Mouse (Mus musculus): Measurements from ENCODE around the gene Exoc3l2. TPM values are rescaled to one million over a fixed set of nuclear protein-coding genes. Genes with fewer than 3 reads are reported as not detected.
A peak's percentile ranks its signal among the peaks of the same experiment; 100 is the strongest.

Exoc3l2 gene
- total RNA-seq (2021): 10 to 100 TPM; 17.4 to 17.9 TPM
- long read RNA-seq, experiment 1, partial matches to known transcripts: 14 of 42 reads
- long read RNA-seq, experiment 1, other reads (novel, unspliced or antisense): 28 of 42 reads
- long read RNA-seq, experiment 2, partial matches to known transcripts: 11 of 33 reads
- long read RNA-seq, experiment 2, other reads (novel, unspliced or antisense): 22 of 33 reads

DNA sequence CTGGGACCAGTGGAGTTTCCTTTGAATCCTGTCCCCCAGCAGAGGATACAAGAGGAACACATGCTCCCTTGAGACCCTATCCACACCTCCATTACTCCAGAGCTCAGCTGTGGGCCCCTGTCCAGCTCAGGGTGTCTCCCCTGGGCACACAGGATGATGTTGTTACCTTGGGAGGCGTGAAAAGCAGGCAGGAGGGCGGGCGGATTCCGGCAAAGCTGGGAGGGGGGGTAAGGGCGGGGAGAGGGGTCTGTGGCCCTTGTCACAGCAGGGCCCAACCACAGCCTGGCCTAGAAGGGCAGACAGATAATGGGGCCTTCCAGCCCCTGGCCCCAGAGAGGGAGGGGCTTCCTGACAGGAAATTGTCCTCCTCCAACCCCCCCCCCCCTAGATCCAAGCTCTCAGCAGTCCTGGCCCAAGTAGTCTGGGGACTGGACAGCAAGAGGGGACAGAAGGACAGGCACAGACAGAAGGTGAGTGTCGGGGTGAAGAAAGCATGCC lies at the start of gene Exoc3l2:
Exoc3l2 (plus strand) TSS at position 448 of the 498 bp plus-strand sequence.
- DNase-seq: no peak

DNA sequence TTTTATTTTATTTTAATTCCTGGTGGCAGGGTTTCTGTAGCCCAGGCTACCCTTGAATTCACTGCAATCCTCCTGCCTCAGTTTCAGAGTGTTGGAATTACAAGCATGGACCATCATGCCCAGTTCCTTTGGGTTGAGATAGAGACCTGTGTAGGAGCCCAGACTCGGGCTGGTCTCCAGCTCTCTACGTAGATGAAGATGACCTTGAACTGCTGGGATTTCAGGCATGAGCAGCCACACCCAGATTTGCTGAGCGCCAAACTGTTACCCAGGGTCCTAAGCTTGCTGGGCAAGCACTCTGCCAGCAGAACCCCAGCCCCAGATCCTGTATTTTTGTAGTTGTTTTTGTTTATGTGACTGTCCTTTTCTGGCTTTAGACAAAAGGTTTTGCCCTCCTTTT lies 49.6 kb upstream of the Exoc3l2 start:
- no peak for DNase-seq

DNA sequence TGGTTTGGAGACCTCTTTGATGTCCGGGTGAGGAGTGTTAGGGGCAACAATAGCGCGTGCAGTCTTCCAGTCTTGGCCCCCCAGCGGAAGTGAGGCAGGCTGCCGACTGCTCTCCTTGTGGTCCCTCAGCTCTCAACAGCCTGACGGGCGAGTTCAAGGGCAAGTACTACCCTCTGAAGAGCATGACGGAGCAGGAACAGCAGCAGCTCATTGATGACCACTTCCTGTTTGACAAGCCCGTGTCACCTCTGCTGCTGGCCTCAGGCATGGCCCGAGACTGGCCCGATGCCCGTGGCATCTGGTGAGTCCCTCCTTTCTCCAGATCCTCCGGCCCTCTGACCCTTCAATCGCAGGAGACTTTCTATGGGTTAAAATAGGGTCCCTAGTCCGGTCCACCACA lies 46.5 kb upstream of the Exoc3l2 start:
- no peak for DNase-seq

DNA sequence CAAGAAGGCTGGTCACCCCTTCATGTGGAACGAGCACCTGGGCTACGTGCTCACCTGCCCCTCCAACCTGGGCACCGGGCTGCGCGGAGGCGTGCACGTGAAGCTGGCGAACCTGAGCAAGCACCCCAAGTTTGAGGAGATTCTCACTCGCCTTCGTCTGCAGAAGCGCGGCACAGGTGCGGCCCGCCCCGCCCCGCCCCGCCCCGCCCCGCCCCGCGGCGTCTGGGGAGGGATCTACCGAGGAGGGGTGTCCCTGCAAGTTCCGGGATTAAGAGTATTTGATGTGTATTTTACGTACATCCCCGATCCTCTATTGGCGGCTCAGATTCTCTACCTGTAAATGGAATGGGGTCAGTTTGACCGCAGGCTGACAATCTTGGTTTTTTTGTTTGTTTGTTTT lies 43.0 kb upstream of the Exoc3l2 start:
- DNase-seq: no peak

DNA sequence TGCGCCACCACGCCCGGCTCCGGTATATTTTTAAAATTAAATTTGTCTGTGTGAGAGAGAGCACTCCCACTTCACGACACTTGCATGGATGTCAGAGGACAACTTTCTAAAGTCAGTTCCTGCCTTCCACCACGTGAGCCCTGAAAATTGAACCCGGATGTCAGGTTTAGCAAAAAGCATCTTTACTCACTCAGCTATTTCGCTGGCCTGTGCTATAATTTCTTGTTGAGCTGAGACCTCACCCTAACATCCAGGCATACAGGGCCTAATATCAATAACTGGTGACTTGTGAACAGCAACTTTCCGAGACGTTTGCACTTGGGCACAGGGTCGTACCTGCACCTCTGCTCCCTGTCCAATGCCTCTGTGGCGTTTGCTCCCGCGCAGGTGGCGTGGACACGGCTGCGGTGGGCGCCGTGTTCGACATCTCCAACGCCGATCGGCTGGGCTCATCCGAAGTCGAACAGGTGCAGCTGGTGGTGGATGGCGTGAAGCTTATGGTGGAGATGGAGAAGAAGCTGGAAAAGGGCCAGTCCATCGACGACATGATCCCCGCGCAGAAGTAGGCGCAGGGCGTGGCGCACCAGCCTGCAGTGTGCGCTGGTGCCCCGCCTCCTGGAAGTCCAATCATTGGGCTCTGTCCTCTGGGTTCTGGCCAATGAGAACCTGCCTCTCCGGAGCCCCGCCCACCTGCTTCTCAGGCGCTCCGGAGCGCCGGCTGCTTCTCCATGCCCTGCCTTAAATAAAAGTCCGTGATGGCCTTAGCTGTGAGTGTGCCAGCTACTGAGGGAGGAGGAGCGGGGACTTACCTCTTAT lies 42.1 kb upstream of the Exoc3l2 start:
- DNase-seq: peak; percentile 93

DNA sequence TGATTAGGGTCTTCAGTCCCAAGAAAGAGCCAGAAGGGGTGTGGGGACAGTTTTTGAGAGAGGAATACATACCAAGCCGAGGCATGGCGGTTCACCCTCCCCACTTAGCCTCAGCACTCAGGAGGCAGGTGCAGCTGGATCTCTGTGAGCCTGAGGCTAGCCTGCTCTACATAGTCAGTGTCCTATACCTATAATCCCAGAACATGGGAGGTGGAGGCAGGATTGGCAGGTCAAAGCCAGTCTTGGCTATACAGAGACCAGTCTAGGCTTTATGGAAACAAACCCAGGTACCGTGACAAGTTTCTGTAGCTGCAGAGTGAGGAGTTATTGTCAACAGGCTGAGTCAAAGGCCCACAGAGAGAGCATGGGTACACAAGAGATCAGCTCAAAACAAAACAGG lies 40.0 kb upstream of the Exoc3l2 start:
- no peak for DNase-seq

DNA sequence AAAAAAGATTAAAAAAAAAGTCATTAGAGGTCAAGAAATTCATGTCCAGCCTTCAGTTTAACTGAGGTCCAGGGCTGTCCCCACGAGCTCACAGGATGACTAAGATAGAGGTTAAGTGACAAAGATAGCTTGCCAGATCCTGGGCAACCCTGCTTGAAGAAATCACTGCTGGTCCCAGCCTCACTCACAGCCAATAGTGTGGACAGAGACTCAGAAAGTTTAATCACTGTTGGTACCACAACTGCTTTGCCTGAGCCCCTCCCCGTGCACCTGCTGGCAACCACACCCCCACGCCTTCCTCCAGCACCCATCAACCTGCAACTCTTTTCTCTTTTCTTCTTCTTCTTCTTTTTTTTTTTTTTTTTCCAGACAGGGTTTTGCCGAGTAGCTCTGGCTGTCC lies 39.1 kb upstream of the Exoc3l2 start:
- no peak for DNase-seq

DNA sequence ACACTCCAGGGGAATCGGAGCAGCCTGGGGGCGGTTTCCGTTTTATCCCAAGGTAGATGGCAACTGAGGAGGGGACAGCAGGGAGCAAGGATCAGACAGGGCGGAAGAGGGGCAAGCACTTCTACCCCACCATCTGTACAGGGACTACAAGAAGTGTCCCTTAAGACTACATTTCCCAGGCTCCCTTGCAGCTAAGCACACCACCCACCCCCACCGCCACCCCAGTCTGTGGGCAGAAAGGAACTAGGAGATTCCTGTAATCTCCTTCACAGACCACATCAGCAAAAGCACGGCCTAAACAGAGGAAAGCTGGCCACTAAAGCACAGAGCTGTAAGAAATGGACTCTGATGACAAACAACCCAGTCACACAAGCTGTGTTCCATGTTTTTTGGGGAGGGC lies 36.8 kb upstream of the Exoc3l2 start:
- DNase-seq: no peak

DNA sequence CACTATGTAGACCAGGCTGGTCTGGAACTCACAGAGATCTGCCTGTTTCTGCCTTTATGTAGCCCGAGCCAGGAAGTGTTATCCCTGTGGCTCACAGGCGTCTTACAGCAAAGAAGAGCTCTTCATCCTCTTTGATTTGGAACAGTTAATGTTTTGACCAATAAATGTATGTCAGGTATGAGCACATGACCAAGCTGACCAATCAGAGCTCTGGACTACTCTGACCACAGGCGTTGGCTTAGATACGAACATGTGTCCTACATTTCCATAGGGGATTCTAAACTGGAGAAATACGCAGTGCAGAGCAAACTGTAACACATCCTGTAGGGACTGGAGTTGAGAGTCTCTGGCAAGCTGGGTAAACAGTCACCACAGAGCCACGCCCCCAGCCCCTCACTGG lies 36.2 kb upstream of the Exoc3l2 start:
- DNase-seq: no peak

DNA sequence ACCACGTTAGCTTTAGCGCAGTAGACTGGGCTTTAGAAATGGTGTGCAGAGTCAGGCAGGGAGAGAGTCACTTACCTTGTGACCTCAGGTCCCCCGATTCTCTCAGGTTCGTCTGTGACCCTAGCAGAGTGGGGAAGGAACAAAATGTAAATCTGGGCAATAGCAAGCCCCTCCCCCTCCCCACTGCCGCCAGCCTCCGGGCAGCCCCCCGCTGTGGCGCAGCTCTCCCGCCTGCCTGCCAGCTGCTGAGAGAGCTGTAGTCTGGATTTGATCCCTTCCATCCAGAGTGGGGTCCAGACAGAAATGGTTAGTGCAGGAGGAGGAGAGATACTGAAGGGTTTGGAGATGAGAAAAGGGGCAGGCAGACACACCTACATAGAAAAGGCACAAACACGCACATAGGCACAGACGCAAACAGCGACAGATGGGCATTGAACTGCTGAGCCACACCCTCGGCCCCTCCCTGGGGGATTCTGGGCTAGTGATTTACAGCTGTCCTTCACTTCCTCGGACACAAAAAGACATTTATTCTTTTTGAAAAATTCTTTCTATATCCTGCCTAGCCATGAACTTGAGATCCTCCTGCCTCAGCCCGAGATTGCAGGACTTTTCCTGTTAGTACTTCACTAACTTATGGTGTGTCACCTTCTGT lies 35.0 kb upstream of the Exoc3l2 start:
- DNase-seq: no peak

DNA sequence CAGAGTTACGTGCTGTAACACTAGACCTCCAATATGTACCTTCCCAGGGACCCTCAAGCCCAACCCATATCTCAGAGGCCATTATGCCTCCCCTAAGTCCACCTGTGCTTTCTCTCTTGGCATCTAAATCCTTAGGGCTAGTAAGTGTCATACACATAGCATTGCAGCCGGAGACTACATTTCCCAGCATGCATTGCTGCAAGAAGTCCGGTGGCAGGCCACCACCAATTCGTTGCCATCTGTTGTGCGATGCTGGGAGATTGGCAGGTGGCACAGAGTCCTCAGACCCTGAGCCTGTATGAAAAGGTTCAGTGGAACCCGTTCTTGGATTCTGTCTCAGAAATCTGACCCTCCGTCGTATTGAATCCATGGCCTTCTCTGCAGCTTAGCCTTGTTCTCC lies 33.4 kb upstream of the Exoc3l2 start:
- no peak for DNase-seq

DNA sequence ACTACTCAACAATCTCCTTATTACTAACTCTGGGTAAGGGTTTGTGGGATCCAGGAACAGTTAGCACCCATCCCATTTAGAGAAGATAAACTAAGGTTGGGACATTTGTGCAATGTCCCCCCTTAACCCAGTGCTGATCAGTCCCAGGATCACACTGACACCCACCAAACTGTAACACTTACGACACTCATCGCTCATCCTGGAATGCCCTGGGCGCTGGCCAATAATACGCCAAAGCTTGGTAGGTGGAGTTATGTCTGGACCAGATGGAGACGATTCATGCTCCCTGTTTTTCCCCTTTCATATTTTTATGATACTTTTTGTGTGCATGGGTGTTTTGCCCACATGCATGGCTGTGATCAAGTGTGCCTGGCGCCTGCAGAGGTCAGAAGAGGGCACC lies 32.7 kb upstream of the Exoc3l2 start:
- no peak for DNase-seq

DNA sequence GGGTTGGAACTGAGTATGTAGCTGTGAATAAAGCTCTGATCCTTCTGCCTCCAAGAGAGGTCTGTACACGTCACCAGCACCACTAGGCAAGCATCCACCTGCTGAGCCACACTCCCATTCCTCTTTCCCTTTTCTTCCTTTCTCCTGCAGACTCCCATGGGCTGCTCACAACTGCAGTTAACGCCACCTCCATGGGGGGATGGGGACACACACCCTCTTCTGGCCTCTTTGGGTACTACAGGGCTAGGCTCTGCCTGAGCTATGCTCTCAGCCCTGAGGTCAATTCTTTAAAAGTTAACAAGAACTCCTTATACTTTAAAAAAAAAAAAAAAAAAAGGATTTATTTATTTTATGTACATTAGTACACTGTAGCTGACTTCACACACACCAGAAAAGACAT lies 30.7 kb upstream of the Exoc3l2 start:
- DNase-seq: no peak

DNA sequence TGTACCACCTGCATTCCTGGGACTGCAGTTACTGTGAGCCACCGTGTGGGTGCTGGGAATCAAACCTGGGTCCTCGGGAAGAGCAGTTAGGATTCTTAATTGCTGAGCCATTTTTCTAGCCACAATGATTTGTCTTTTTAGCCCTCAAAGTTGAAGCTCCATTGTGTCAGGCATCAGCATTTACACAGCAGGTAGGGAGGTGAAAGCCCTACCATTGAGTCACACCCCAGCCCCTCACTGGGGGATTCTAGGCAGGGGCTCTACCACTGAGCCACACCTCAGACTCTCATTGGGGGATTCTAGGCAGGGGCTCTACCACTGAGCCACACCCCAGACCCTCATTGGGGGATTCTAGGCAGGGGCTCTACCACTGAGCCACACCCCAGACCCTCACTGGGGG lies 26.9 kb upstream of the Exoc3l2 start:
- no peak for DNase-seq

DNA sequence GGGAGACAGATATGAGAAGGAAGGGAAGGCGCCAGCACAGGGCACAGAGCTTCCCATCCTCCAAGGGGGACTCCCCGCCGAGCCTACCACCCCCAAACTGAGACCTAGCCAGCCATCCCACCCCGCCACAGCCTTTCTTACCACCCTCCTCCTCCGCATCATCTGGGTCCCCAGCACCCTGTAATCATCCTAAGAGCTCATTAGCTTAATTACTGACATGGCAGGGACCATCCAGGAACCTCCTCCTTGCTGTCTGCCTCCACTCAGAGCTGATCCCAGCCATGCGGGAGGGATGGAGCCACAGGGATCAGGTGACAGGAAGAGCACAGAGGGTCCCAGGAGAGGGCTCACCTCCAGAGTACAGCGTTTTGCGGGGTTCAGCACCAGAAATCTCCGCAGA lies 26.1 kb upstream of the Exoc3l2 start:
- no peak for DNase-seq

DNA sequence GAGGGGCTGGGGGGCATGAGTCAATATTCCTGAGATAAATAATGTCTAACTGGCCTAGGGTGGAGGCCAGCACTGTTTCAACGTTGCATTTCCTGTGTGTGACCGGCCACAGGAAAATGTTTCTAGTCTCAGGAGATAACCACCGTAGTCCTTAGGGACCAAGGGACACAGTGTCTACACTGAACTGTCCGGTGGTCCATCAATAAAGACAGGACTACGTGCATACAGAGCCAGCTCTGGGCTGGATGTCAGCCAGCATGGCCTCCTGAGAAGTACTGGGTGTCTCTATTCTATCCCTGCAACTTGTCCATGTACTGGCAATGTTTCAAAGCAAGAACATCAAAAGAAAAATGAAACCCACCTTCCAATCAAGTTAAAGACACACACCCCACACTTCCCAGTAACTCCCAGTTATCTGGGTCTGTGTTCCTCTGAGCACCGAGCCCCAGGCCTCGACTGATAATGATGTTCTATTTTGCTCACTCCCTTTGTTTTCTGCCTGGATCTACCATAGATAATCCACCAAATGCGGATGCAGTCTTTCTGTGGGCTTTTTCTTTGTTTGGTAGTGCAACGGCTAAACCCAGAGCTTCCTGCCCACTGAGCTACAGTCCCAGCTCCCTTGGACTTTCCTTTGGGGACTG lies 21.6 kb upstream of the Exoc3l2 start:
- DNase-seq: no peak

DNA sequence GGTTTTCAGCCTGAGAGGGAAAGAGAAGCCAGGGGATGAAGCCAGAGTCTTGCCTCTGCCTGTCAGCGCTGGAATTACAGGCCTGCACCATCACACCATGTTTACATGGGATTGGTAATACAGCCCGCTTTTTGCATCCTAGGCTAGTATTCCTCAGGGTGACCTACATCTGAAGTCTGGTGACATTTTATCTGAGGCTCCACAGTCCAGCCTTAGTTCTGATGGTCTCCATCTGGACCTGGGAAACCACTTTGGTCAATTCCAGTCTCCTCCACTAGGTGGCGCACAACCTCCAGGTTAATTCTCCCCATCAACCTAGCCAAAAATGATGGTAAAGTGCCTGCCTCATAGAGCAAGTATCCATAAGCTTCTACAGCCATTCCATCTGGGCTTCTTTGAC lies 19.8 kb upstream of the Exoc3l2 start:
- DNase-seq: peak; percentile 93

DNA sequence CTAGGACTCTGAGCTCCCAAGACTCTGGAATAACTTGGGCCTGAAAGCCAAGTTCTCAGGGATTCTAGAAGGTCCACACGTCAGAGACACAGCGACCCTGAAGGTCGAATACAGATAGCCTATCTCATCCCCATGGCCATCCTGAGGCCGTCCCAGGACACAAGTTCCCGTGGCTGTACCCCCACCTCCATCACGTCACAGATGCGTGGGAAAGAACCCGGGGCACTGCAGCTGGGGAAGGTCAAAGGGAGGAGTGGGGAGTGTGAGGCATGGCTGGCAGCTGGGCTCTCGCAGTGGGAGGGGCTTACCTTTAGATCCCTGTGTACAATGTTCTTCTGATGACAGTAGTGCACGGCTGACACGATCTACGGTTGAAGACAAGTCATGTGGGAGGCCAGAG lies 18.3 kb upstream of the Exoc3l2 start:
- peak; percentile 65 for DNase-seq

DNA sequence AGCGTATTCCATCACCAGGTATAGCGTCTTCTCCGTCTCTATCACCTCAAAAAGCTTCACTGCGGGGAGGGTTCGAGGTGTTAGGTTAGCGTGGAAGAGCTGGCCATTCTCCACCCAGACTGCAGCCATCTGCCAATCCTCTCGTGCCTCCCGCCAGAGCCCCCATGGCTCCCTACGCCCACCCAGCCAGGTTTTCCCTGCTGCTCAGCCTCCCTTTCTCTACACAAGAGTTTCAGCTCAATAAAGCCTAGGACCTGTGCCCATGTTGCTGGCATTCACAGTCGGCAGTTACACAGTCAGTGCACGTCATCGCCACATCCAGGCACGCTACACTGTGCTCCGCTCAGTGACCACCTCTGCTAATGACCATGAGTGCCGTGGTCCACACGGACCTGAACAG lies 15.4 kb upstream of the Exoc3l2 start:
- DNase-seq: no peak

DNA sequence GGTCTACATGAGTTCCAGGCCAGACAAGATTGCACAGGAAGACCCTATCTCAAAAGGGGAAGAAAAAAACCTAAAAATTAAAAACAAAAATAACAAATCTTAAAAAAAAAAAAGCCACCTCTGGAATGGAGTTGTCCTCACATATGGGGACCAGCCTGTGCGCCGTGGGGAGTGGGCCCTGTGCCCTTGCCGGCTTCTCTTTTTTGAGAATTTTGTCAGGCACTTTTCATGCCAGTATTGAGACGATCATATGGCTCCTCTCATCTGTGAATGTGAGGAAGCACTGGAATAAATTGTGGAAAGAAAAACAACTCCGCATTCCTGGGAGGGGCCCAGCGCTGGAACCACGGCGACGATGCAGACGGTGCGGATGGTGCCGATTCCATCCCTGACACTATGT lies 14.0 kb upstream of the Exoc3l2 start:
- no peak for DNase-seq

DNA sequence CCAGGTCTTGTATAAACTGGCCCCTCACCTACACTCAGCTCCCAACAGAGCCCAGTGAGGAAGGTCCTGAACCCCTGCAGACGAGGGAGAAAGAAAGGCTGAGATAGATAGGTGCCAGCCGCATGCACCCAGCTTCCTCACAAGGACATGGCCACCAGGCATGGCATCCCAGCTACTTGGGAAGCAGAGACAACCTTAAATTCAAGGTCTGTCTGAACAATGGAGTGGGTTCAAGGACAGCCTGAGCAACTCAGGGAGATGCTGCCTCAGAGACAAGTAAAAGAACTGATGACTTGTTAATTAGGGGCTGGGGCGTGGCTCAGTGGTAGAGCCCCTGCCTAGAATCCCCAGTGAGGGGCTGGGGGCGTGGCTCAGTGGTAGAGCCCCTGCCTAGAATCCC lies 7.9 kb upstream of the Exoc3l2 start:
- DNase-seq: no peak

DNA sequence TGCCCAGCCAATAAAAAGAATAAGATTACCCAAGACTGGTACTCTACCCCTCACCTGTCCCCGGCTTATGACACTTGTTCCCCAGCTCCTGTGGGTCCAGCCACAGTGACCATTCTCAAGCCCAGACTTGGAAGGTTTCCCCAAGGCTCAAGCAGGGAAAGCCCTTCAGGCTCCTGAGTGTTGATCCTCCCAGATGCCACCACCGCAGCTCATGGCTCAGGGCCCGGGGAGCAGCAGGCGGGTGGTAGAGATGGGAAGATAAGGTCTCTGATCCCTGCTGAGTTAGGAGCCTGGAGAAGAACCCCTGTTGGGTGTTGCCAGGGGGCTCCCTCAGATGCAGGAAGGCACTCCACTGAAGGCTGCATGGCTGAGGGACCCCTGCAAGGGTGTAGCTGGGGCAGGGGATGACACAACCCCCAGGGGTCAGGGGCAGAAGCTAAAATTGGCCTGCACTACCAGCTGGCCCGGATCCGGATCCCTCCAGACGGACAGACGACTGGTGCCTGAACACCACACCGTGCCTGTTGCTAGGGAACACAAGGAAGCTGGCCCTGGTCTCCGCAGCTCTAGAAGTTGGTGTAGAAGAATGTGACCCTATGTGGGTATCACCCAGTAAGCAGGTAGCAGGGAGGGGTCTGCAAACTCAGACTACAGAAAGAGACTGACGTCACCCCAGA lies 7.2 kb upstream of the Exoc3l2 start:
- peak; percentile 57 for DNase-seq

All from adrenal gland, postnatal 10 days (tissue).